Mouse (Mus musculus): ENCODE results near the gene Olfr1297. TPM values are rescaled to one million over a fixed set of nuclear protein-coding genes. Genes with fewer than 3 reads are reported as not detected.

Olfr1297 gene
- total RNA-seq (2017), result not detected in 2 replicates

GRCm38 (mm10) chr2:111626397-111626796, at the start of gene Olfr1297:
Gene Olfr1297 (minus strand): TSS chr2:111626497.
- ATAC-seq (ENCODE audit: extremely low read depth, insufficient number of reproducible peaks, low FRiP score, poor library complexity, severe bottlenecking), result no peak

- no peak for ATAC-seq (ENCODE audit: extremely low read depth, insufficient number of reproducible peaks, low FRiP score, poor library complexity, severe bottlenecking)
Observed at GRCm38 (mm10) chr2:111661119-111661518, 34.8 kb upstream of the Olfr1297 start, which contains the start of gene Olfr1299. Gene Olfr1299 (plus strand): TSS chr2:111661419.

- no peak for ATAC-seq (ENCODE audit: extremely low read depth, insufficient number of reproducible peaks, low FRiP score, poor library complexity, severe bottlenecking)
Observed at GRCm38 (mm10) chr2:111649101-111649500, 22.8 kb upstream of the Olfr1297 start, which contains the start of gene Olfr1298. Gene Olfr1298 (minus strand): TSS chr2:111649201.

GRCm38 (mm10) chr2:111569581-111569980, 56.7 kb downstream of the Olfr1297 start, which contains the start of gene Olfr1295:
Gene Olfr1295 (minus strand): TSS chr2:111569681.
- no peak for ATAC-seq (ENCODE audit: extremely low read depth, insufficient number of reproducible peaks, low FRiP score, poor library complexity, severe bottlenecking)

Other genes starting within 250 kb of the Olfr1297 start
- not detected in 2 replicates for gene Olfr1286, start 203.4 kb downstream of the Olfr1297 start, total RNA-seq (2017)
- not detected in 2 replicates for gene Olfr1287, start 177.4 kb downstream of the Olfr1297 start, total RNA-seq (2017)
- not detected in 2 replicates for gene Olfr1288, start 152.4 kb downstream of the Olfr1297 start, total RNA-seq (2017)
- not detected in 2 replicates for gene Olfr1289, start 145.7 kb downstream of the Olfr1297 start, total RNA-seq (2017)
- not detected in 2 replicates for gene Olfr1290, start 132.7 kb downstream of the Olfr1297 start, total RNA-seq (2017)
- gene Olfr1291-ps1, start 129.3 kb downstream of the Olfr1297 start, total RNA-seq (2017), result not detected in 2 replicates
- not detected in 2 replicates for gene Olfr1293-ps, start 101.3 kb downstream of the Olfr1297 start, total RNA-seq (2017)
- gene Olfr1294, start 86.2 kb downstream of the Olfr1297 start, total RNA-seq (2017), result not detected in 2 replicates
- 0.12 TPM in 1 of 2 replicates, not detected in the other for gene Olfr1295, start 56.8 kb downstream of the Olfr1297 start, total RNA-seq (2017)
- gene Olfr1298, start 22.7 kb upstream of the Olfr1297 start, total RNA-seq (2017), result not detected in 2 replicates
- gene Olfr1299, start 34.9 kb upstream of the Olfr1297 start, total RNA-seq (2017), result not detected in 2 replicates
- not detected in 2 replicates for gene Olfr1301, start 124.5 kb upstream of the Olfr1297 start, total RNA-seq (2017)
- gene Olfr1302, start 150.9 kb upstream of the Olfr1297 start, total RNA-seq (2017), result 0.25 TPM in 1 of 2 replicates, not detected in the other
- gene Olfr1303, start 193.8 kb upstream of the Olfr1297 start, total RNA-seq (2017), result not detected in 2 replicates